ENCODE assay signal across 8 mouse cellular contexts in the genomic region with DNA sequence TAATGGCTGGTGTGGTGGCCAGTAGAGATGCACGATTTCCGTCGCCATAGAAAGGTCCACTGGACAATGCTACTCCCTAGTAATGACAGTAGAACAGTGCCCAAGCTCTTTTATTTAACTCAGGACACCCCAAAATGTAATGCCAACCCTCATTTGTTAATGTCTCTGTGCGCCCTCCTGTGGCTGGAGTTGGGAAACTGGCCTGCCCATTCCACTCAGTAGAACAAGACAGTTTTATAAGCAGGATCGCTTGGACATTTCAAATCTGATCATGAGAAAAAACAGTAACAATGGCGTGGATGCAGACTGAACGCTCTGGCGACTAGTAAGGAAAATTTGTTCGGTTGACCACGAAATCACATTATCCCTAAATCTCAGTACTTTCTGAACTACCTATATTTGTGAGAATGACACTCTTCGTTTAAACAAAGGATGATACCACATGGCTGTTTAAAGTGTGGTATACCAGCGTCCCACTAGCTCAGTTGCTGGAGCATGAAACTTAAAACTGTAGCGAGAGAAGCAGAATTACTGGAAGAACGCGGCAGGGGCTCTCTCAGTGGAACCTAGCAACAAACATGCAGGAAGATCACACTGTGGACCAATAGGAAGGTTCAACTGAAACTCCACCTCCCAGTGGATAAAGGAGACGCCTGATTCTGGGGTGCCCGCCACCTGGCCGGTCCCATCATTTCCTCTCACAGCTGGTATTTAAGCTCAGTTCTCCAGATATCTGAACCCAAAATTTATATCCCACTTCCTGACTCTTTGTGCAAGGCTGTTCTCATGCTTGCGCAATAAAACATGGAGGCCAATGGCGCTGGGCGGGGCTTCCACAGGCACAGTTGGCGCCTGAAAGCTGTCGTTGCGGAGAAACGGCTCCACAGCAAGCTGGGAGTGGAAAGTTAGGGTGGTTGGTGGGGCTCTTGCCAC. TPM values are rescaled to one million over a fixed set of nuclear protein-coding genes. Genes with fewer than 3 reads are reported as not detected.
DNase-seq lines count a peak whose midpoint lies in the region; ATAC-seq and TF ChIP-seq lines count a peak whose summit lies in the region.

No protein-coding gene starts in this region.

- H3K4me3 ChIP-seq in ES-Bruce4 (ENCODE audit: low read depth, low read length), result peak overlapping the region; percentile 40
- peak overlapping the region; percentile 35 for H3K4me3 ChIP-seq in forebrain, embryonic 14.5 days (ENCODE audit: low read depth, low read length)
- H3K4me3 ChIP-seq in liver, embryonic 15.5 days (replicated peaks), result peak overlapping the region; percentile 61
- peak overlapping the region; percentile 46 for H3K4me3 ChIP-seq in stomach, embryonic 16.5 days (replicated peaks; ENCODE audit: low read length)

- H3K36me3 ChIP-seq in ES-Bruce4 (ENCODE audit: control insufficient read depth, insufficient read depth, low read length, poor library complexity, severe bottlenecking), result no peaks in the 10 kb centered on the region
- no peaks in the 10 kb centered on the region for H3K36me3 ChIP-seq in forebrain, embryonic 14.5 days (ENCODE audit: control insufficient read depth, insufficient read depth, low read length)
- no peaks in the 10 kb centered on the region for H3K36me3 ChIP-seq in liver, embryonic 15.5 days (replicated peaks)
- H3K36me3 ChIP-seq in stomach, embryonic 16.5 days (ENCODE audit: control insufficient read depth, insufficient read depth, low read length), result no peaks in the 10 kb centered on the region

- no peaks in the 10 kb centered on the region for H3K27me3 ChIP-seq in ES-Bruce4 (ENCODE audit: control insufficient read depth, insufficient read depth, low read length, poor library complexity, severe bottlenecking)
- H3K27me3 ChIP-seq in forebrain, embryonic 14.5 days (replicated peaks; ENCODE audit: control insufficient read depth, insufficient read depth, low read length), result no peaks in the 10 kb centered on the region
- H3K27me3 ChIP-seq in liver, embryonic 15.5 days, result no peaks in the 10 kb centered on the region
- H3K27me3 ChIP-seq in stomach, embryonic 16.5 days (ENCODE audit: control insufficient read depth, insufficient read depth, low read length), result no peaks in the 10 kb centered on the region

- H3K9ac ChIP-seq in ES-Bruce4 (ENCODE audit: low read depth, poor library complexity, severe bottlenecking), result peak overlapping the region; percentile 29
- H3K9ac ChIP-seq in forebrain, embryonic 14.5 days (ENCODE audit: low read length), result peak overlapping the region; percentile 58
- H3K9ac ChIP-seq in liver, embryonic 15.5 days, result peak overlapping the region; percentile 58
- peak overlapping the region; percentile 66 for H3K9ac ChIP-seq in stomach, embryonic 16.5 days (ENCODE audit: low read length)

- no peak for TF ChIP-seq POLR2A in ES-Bruce4 (IDR thresholded peaks at IDR 0.05; ENCODE audit: insufficient read depth, low read length)

- peak; percentile 97 for ATAC-seq in cerebellum, adult (ENCODE audit: insufficient number of reproducible peaks, low FRiP score, low TSS enrichment)
- peak; percentile 95 for ATAC-seq in forebrain, embryonic 14.5 days
- ATAC-seq in liver, embryonic 15.5 days (ENCODE audit: insufficient read depth), result peak; percentile 85
- ATAC-seq in stomach, embryonic 16.5 days (ENCODE audit: insufficient read depth, low FRiP score), result peak; percentile 84

- H3K4me1 ChIP-seq in ES-Bruce4 (ENCODE audit: control insufficient read depth, insufficient read depth, low read length), result peaks cover 3% of the 10 kb centered on the region
- no peaks in the 10 kb centered on the region for H3K4me1 ChIP-seq in forebrain, embryonic 14.5 days (ENCODE audit: control insufficient read depth, insufficient read depth, low read length)
- peaks cover 9% of the 10 kb centered on the region for H3K4me1 ChIP-seq in liver, embryonic 15.5 days (replicated peaks)
- H3K4me1 ChIP-seq in stomach, embryonic 16.5 days (ENCODE audit: control insufficient read depth, insufficient read depth, low read length), result no peaks in the 10 kb centered on the region

- no peaks in the 10 kb centered on the region for H3K9me3 ChIP-seq in ES-Bruce4 (replicated peaks; ENCODE audit: control insufficient read depth, insufficient read depth, low read length, poor library complexity, severe bottlenecking)
- H3K9me3 ChIP-seq in forebrain, embryonic 14.5 days (replicated peaks; ENCODE audit: control insufficient read depth, low read length), result no peaks in the 10 kb centered on the region
- H3K9me3 ChIP-seq in liver, embryonic 15.5 days (replicated peaks), result no peaks in the 10 kb centered on the region
- H3K9me3 ChIP-seq in stomach, embryonic 16.5 days (replicated peaks; ENCODE audit: control insufficient read depth, low read length), result no peaks in the 10 kb centered on the region

- H3K4me2 ChIP-seq in forebrain, embryonic 14.5 days (ENCODE audit: low read length), result peak overlapping the region; percentile 55
- peak overlapping the region; percentile 72 for H3K4me2 ChIP-seq in liver, embryonic 15.5 days
- peak overlapping the region; percentile 54 for H3K4me2 ChIP-seq in stomach, embryonic 16.5 days (ENCODE audit: low read depth, low read length)

- intact Hi-C loops in heart, postnatal 14 days (cut with DNase I), result loop anchor here (10.0 kb wide), 1 partner anchor 210 kb away; no protein-coding TSS in a partner anchor

- H3K27ac ChIP-seq in ES-Bruce4 (ENCODE audit: insufficient read depth, low read length), result no peak overlapping the region
- H3K27ac ChIP-seq in forebrain, embryonic 14.5 days (ENCODE audit: low read depth, low read length), result peak overlapping the region; percentile 78; the same call in 1 of the 2 replicates
- peak overlapping the region; percentile 90 for H3K27ac ChIP-seq in liver, embryonic 15.5 days (replicated peaks)
- H3K27ac ChIP-seq in stomach, embryonic 16.5 days (ENCODE audit: low read length), result peak overlapping the region; percentile 95

- peak; percentile 76 for DNase-seq in forebrain, embryonic 14.5 days (ENCODE audit: low spot score)
- DNase-seq in heart, postnatal 14 days, result peak; percentile 56 to 63
- peak; percentile 24 for DNase-seq in large intestine, adult 2 months (ENCODE audit: low read depth, low spot score)
- peak; percentile 59 for DNase-seq in neural tube, embryonic 10.5 days (ENCODE audit: extremely low spot score, low spot score)

- TF ChIP-seq EP300 in ES-Bruce4 (IDR thresholded peaks at IDR 0.05; ENCODE audit: insufficient read depth, low read depth, low read length), result no peak

- 35% methylated on average over 25 of the region's 25 CpGs for WGBS in forebrain, embryonic 14.5 days
- 24% methylated on average over 25 of the region's 25 CpGs for WGBS in large intestine, adult 2 months
- WGBS in liver, embryonic 15.5 days (ENCODE audit: insufficient replicate concordance), result 19% methylated on average over 25 of the region's 25 CpGs
- 21% methylated on average over 25 of the region's 25 CpGs for WGBS in stomach, embryonic 16.5 days

- TF ChIP-seq CTCF in ES-Bruce4 (IDR thresholded peaks at IDR 0.05; ENCODE audit: low read depth, low read length), result peak; percentile 43

RNA-seq across cellular contexts. Expression of a gene that starts 24.9 kb away (rescaled TPM):
- 525 and 560 TPM in 2 replicates for polyA plus RNA-seq in ES-Bruce4 (2011; ENCODE audit: insufficient read depth, insufficient read length, low read depth, missing spikeins)
- 232 and 256 TPM in 2 replicates for polyA plus RNA-seq in forebrain, embryonic 14.5 days (2014; fragmentation: Nextera tagmentation; extraction: Ambion mirVana)
- total RNA-seq in heart, postnatal 14 days (2021), result 100 to 1,000 TPM; 167 to 169 TPM
- polyA plus RNA-seq in large intestine, adult 2 months (2012; rRNA removed), result 63.5 and 67.9 TPM in 2 replicates
- polyA plus RNA-seq in liver, embryonic 15.5 days (2015; fragmentation: Nextera tagmentation; extraction: Ambion mirVana), result 250 and 289 TPM in 2 replicates
- polyA plus RNA-seq in stomach, embryonic 16.5 days (2015; fragmentation: Nextera tagmentation; extraction: Ambion mirVana), result 590 and 591 TPM in 2 replicates

Comparison
In these comparisons a context has a peak if more than half of its experiments do, and no peak if none do; other contexts are left out.
1. DNase-seq: peak in every context shown above with its lines; median percentile 76 in forebrain, embryonic 14.5 days; 60 in heart, postnatal 14 days; 59 in neural tube, embryonic 10.5 days; 24 in large intestine, adult 2 months.